Mouse (Mus musculus): ENCODE data around the gene Palm2.
"Not testable (repeated sequence)": the region's sequence is repeated elsewhere in the genome, so short reads cannot be mapped to it uniquely, and the experiment has no call there.

Palm2 gene

GRCm38 (mm10) chr4:57433941-57434704 lies at the start of gene Palm2:
TSS of gene Palm2 (plus strand) at chr4:57434247.
- TF ChIP-seq CTCF (conservative IDR thresholded peaks at IDR 0.05; ENCODE audit: low read length) (no peak), NANOG (IDR thresholded peaks at IDR 0.05; ENCODE audit: borderline replicate concordance, low read length) (no peak), POU5F1 (IDR thresholded peaks at IDR 0.05; ENCODE audit: borderline replicate concordance, low read length) (no peak)
- Histone ChIP-seq H3K27me3 (ENCODE audit: insufficient read depth, low read length) (peaks cover 67% of the 10 kb centered on the region), H3K4me3 (replicated peaks; ENCODE audit: low read length) (peak within 1 kb of the TSS; percentile 87), H3K9me3 (ENCODE audit: low read length) (peaks cover 9% of the 10 kb centered on the region; the same call in 1 of the 2 replicates), H3K4me1 (replicated peaks; ENCODE audit: low read depth, low read length) (peaks cover 42% of the 10 kb centered on the region), H3K36me3 (ENCODE audit: insufficient read depth, low read length) (no peaks in the 10 kb centered on the region)

DNA sequence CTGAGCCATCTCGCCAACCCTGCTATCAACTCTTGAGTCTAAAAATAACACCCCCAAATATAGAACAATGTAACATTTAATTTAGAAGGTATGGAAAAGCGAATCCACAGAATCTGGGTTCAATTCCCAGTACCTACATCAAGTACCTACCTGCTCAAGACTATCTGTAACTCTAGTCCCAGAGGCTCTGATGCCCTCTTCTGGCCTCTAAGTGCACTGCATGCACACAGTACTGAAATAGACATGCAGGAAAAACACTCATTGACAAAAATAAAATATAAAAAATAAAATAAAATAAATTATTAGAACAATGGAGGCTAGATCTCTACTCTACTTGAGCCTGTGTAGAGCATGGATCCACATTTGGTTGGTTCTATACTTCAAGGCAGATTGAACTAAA lies 49.7 kb upstream of the Palm2 start:
- no peak for TF ChIP-seq NANOG (IDR thresholded peaks at IDR 0.05; ENCODE audit: borderline replicate concordance, low read length)
- TF ChIP-seq CTCF (conservative IDR thresholded peaks at IDR 0.05; ENCODE audit: low read length): peak; percentile 81
- TF ChIP-seq POU5F1 (IDR thresholded peaks at IDR 0.05; ENCODE audit: borderline replicate concordance, low read length): no peak
- Histone ChIP-seq H3K4me3 (replicated peaks; ENCODE audit: low read length) (no peak overlapping the region), H3K27me3 (ENCODE audit: insufficient read depth, low read length) (no peaks in the 10 kb centered on the region; the same call in 1 of the 2 replicates), H3K36me3 (ENCODE audit: insufficient read depth, low read length) (no peaks in the 10 kb centered on the region), H3K9me3 (ENCODE audit: low read length) (no peaks in the 10 kb centered on the region), H3K4me1 (replicated peaks; ENCODE audit: low read depth, low read length) (peaks cover 10% of the 10 kb centered on the region)

DNA sequence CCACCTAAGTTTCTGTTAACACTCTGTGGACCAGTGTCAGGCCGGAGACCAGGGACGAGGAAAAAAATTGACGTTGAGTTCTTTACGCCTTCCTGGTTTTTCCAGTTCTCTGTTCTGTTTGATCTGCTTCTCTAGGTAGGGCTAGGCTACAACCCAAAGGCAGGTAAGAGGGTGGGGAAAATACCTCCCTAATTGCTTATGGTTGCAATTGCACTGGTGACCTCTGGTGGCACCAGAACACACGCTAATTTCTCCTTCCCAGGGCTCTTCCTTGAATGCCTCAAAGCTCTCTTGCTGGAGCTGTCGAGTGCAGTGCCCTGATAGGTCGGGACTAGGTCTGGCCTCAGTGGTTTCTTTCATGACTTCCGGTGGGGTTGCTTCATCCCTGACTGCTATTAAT lies 42.9 kb upstream of the Palm2 start:
- TF ChIP-seq NANOG (IDR thresholded peaks at IDR 0.05; ENCODE audit: borderline replicate concordance, low read length): no peak
- TF ChIP-seq POU5F1 (IDR thresholded peaks at IDR 0.05; ENCODE audit: borderline replicate concordance, low read length): no peak
- TF ChIP-seq CTCF (conservative IDR thresholded peaks at IDR 0.05; ENCODE audit: low read length): no peak
- Histone ChIP-seq H3K4me1 (replicated peaks; ENCODE audit: low read depth, low read length) (peaks cover 10% of the 10 kb centered on the region), H3K4me3 (replicated peaks; ENCODE audit: low read length) (no peak overlapping the region), H3K36me3 (ENCODE audit: insufficient read depth, low read length) (no peaks in the 10 kb centered on the region), H3K27me3 (ENCODE audit: insufficient read depth, low read length) (no peaks in the 10 kb centered on the region), H3K9me3 (ENCODE audit: low read length) (no peaks in the 10 kb centered on the region)

DNA sequence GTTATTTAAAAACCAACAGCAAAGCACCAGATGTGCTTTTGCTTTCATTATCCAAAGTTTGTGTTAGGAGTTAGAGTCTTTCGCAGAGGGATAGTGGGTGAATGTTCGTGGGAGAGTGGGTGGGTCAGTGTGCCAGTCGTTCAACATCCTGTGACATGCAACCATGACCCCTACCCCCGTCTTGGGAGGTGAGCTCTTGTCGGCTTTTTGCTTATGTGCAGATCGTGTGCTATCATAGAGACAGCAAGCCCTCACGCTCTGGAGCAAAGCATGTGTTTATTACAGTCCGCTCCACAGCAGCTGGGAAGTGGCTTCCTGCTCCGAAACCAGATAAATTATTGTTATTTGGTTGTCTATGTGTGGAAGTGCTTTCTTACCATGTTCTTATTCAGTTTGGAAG lies 37.6 kb upstream of the Palm2 start:
- H3K4me1 ChIP-seq (replicated peaks; ENCODE audit: low read depth, low read length): no peaks in the 10 kb centered on the region
- H3K9me3 ChIP-seq (ENCODE audit: low read length): no peaks in the 10 kb centered on the region
- no peaks in the 10 kb centered on the region for H3K36me3 ChIP-seq (ENCODE audit: insufficient read depth, low read length)
- no peak overlapping the region for H3K4me3 ChIP-seq (replicated peaks; ENCODE audit: low read length)
- 0 out of 2 replicates have a peak, but pooled peaks cover 2% of the 10 kb centered on the region for H3K27me3 ChIP-seq (ENCODE audit: insufficient read depth, low read length)
- TF ChIP-seq NANOG (IDR thresholded peaks at IDR 0.05; ENCODE audit: borderline replicate concordance, low read length) (no peak), CTCF (conservative IDR thresholded peaks at IDR 0.05; ENCODE audit: low read length) (no peak), POU5F1 (IDR thresholded peaks at IDR 0.05; ENCODE audit: borderline replicate concordance, low read length) (no peak)

DNA sequence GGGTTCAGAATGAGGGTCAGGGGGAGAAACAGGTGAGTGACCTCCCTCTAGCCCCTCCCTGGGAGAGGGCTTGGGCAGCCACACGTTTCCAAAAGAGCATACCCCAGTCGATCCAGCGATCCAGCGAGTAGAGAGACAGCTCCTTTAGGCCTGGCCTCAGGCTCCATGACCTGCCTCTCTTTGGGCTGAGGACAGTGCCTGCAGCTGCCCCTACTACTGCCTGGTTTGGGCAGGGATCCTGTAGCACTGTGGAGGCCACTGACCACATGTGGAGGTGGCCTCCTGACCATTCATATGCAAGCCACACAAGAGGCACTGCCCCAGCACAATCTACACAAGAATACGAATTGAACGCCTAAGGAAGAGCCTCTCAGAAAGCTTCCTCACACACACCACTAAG lies 21.7 kb upstream of the Palm2 start:
- Histone ChIP-seq H3K4me3 (replicated peaks; ENCODE audit: low read length) (peak overlapping the region; percentile 1; the same call in 1 of the 2 replicates), H3K9me3 (ENCODE audit: low read length) (peaks cover 19% of the 10 kb centered on the region), H3K4me1 (replicated peaks; ENCODE audit: low read depth, low read length) (peaks cover 20% of the 10 kb centered on the region)
- H3K27me3 ChIP-seq (ENCODE audit: insufficient read depth, low read length); H3K36me3 ChIP-seq (ENCODE audit: insufficient read depth, low read length): not testable (repeated sequence)

- Histone ChIP-seq H3K36me3 (ENCODE audit: insufficient read depth, low read length) (no peaks in the 10 kb centered on the region), H3K4me1 (replicated peaks; ENCODE audit: low read depth, low read length) (peaks cover 20% of the 10 kb centered on the region), H3K4me3 (replicated peaks; ENCODE audit: low read length) (0 out of 2 replicates have a peak overlapping the region, but pooled peaks have one; percentile 1), H3K27me3 (ENCODE audit: insufficient read depth, low read length) (no peaks in the 10 kb centered on the region), H3K9me3 (ENCODE audit: low read length) (peaks cover 18% of the 10 kb centered on the region)
- TF ChIP-seq NANOG (IDR thresholded peaks at IDR 0.05; ENCODE audit: borderline replicate concordance, low read length): no peak
- no peak for TF ChIP-seq POU5F1 (IDR thresholded peaks at IDR 0.05; ENCODE audit: borderline replicate concordance, low read length)
- TF ChIP-seq CTCF (conservative IDR thresholded peaks at IDR 0.05; ENCODE audit: low read length): peak; percentile 37
Measured at GRCm38 (mm10) chr4:57413016-57413415, 21.0 kb upstream of the Palm2 start.

- Histone ChIP-seq H3K4me1 (replicated peaks; ENCODE audit: low read depth, low read length) (peaks cover 20% of the 10 kb centered on the region), H3K9me3 (ENCODE audit: low read length) (peaks cover 11% of the 10 kb centered on the region)
- H3K36me3 ChIP-seq (ENCODE audit: insufficient read depth, low read length); H3K27me3 ChIP-seq (ENCODE audit: insufficient read depth, low read length); H3K4me3 ChIP-seq (replicated peaks; ENCODE audit: low read length): not testable (repeated sequence)
Measured at GRCm38 (mm10) chr4:57413670-57414069, 20.4 kb upstream of the Palm2 start.

- peaks cover 11% of the 10 kb centered on the region; the same call in 1 of the 2 replicates for H3K27me3 ChIP-seq (ENCODE audit: insufficient read depth, low read length)
- 0 out of 2 replicates have a peak, but pooled peaks cover 2% of the 10 kb centered on the region for H3K9me3 ChIP-seq (ENCODE audit: low read length)
- H3K4me1 ChIP-seq (replicated peaks; ENCODE audit: low read depth, low read length): peaks cover 21% of the 10 kb centered on the region
- no peak overlapping the region for H3K4me3 ChIP-seq (replicated peaks; ENCODE audit: low read length)
- H3K36me3 ChIP-seq (ENCODE audit: insufficient read depth, low read length): no peaks in the 10 kb centered on the region
- no peak for TF ChIP-seq CTCF (conservative IDR thresholded peaks at IDR 0.05; ENCODE audit: low read length)
Measured at GRCm38 (mm10) chr4:57424011-57424410, 10.0 kb upstream of the Palm2 start.

- Histone ChIP-seq H3K27me3 (ENCODE audit: insufficient read depth, low read length) (peaks cover 25% of the 10 kb centered on the region), H3K9me3 (ENCODE audit: low read length) (0 out of 2 replicates have a peak, but pooled peaks cover 2% of the 10 kb centered on the region), H3K36me3 (ENCODE audit: insufficient read depth, low read length) (no peaks in the 10 kb centered on the region), H3K4me1 (replicated peaks; ENCODE audit: low read depth, low read length) (peaks cover 50% of the 10 kb centered on the region), H3K4me3 (replicated peaks; ENCODE audit: low read length) (no peak overlapping the region)
- no peak for TF ChIP-seq CTCF (conservative IDR thresholded peaks at IDR 0.05; ENCODE audit: low read length)
- TF ChIP-seq POU5F1 (IDR thresholded peaks at IDR 0.05; ENCODE audit: borderline replicate concordance, low read length): no peak
- TF ChIP-seq NANOG (IDR thresholded peaks at IDR 0.05; ENCODE audit: borderline replicate concordance, low read length): no peak
Measured at GRCm38 (mm10) chr4:57428317-57428716, 5.7 kb upstream of the Palm2 start.

All from E14TG2a.4 (cell line).